Mouse (Mus musculus): ENCODE measurements around the gene Scoc. TPM values are rescaled to one million over a fixed set of nuclear protein-coding genes. Genes with fewer than 3 reads are reported as not detected.
A peak's percentile ranks its signal among the peaks of the same experiment; 100 is the strongest.

The Scoc gene
- polyA plus RNA-seq, 1 experiment from 2014 or later = 80.5 TPM

DNA sequence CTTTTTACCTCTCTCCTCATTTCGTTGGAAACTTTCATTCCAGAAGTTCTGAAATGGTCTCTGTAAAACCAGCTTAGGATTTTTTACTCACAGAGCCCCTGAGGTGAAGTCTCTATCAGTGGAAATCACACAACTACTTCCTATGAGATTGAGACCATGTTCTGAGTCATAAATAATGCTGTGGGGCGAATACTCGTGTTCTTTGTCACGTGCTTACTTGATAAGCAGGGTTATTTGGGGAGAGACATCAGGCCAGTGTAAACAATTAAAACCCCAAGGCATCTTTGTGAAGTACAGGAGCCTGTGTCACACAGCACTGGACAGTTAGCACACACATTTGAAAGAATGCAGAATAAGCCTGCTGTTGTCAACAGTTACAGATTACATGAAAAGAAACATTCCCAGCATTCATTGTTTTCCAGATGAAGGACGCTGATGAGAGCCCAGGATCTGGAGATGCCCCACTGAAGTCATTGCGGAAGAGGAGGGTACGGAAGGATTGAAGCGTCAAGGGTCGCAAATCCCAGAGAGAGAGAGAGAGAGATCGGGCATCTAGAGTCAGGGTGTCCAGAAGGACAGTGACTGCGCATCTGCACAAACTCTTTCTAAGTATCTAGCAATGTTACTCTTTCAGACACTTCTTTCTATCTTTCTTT, 32.0 kb downstream of the Scoc start:
- H3K4me2 ChIP-seq (replicated peaks; ENCODE audit: low read depth, low read length) = no peak overlapping the region
- WGBS = 58% methylated on average over 11 of the region's 11 CpGs

GRCm38 (mm10) chr8:83425202-83425601, 33.0 kb downstream of the Scoc start:
- TF ChIP-seq CTCF (IDR thresholded peaks at IDR 0.05) (no peak), EP300 (IDR thresholded peaks at IDR 0.05) (no peak)
- DNase-seq (ENCODE audit: low spot score) = no peak
- Histone ChIP-seq H3K4me2 (replicated peaks; ENCODE audit: low read depth, low read length) (no peak overlapping the region), H3K9ac (replicated peaks; ENCODE audit: low read depth) (no peak overlapping the region), H3K4me1 (ENCODE audit: insufficient read depth, low read depth, low read length) (no peaks in the 10 kb centered on the region), H3K9me3 (ENCODE audit: low read length) (no peaks in the 10 kb centered on the region), H3K27ac (ENCODE audit: low read length) (no peak overlapping the region), H3K36me3 (ENCODE audit: insufficient read depth, low read length) (no peaks in the 10 kb centered on the region), H3K4me3 (ENCODE audit: low read depth, low read length) (no peak overlapping the region), H3K27me3 (replicated peaks; ENCODE audit: insufficient read depth, low read length) (no peaks in the 10 kb centered on the region)
- WGBS = 80% methylated on average over 6 of the region's 6 CpGs
- no peak for ATAC-seq

More for the DNA sequence above, 32.0 kb downstream of the Scoc start:
- no peak for TF ChIP-seq CTCF (IDR thresholded peaks at IDR 0.05)
- no peak for TF ChIP-seq EP300 (IDR thresholded peaks at IDR 0.05)
- Histone ChIP-seq H3K27me3 (replicated peaks; ENCODE audit: insufficient read depth, low read length) (no peaks in the 10 kb centered on the region), H3K9ac (replicated peaks; ENCODE audit: low read depth) (no peak overlapping the region), H3K4me3 (ENCODE audit: low read depth, low read length) (no peak overlapping the region), H3K27ac (ENCODE audit: low read length) (no peak overlapping the region), H3K36me3 (ENCODE audit: insufficient read depth, low read length) (no peaks in the 10 kb centered on the region), H3K4me1 (ENCODE audit: insufficient read depth, low read depth, low read length) (no peaks in the 10 kb centered on the region), H3K9me3 (ENCODE audit: low read length) (no peaks in the 10 kb centered on the region)
- DNase-seq (ENCODE audit: low spot score) (no peak), ATAC-seq (no peak)

- Histone ChIP-seq H3K4me1 (ENCODE audit: insufficient read depth, low read depth, low read length) (no peaks in the 10 kb centered on the region), H3K4me3 (ENCODE audit: low read depth, low read length) (no peak overlapping the region), H3K27me3 (replicated peaks; ENCODE audit: insufficient read depth, low read length) (no peaks in the 10 kb centered on the region), H3K9ac (replicated peaks; ENCODE audit: low read depth) (no peak overlapping the region), H3K4me2 (replicated peaks; ENCODE audit: low read depth, low read length) (no peak overlapping the region), H3K27ac (ENCODE audit: low read length) (no peak overlapping the region), H3K9me3 (ENCODE audit: low read length) (no peaks in the 10 kb centered on the region), H3K36me3 (ENCODE audit: insufficient read depth, low read length) (no peaks in the 10 kb centered on the region)
- TF ChIP-seq CTCF (IDR thresholded peaks at IDR 0.05) (no peak), EP300 (IDR thresholded peaks at IDR 0.05) (no peak)
- no peak for ATAC-seq
- no peak for DNase-seq (ENCODE audit: low spot score)
- 63% methylated on average over 13 of the region's 13 CpGs for WGBS
Measured at GRCm38 (mm10) chr8:83423032-83423825, 35.0 kb downstream of the Scoc start.

DNA sequence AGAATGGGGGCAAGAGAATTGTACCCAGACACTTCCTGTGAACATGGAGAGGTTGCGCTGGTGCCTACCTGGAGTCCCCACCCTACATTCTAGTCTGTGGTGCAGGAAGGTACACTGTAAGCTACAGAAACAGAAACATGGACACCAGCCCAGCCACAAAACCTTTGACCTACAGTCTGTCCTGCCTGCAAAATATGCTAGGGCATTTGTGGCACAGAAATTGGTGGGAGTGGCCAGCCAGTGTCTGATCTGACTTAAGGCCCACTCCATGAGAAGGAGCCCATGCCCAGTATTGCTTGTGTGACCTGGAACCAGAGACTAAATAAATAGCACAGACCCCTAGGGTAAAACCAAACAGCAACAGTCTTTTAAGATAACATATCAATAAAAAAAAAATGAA, 36.8 kb downstream of the Scoc start:
- no peak for TF ChIP-seq CTCF (IDR thresholded peaks at IDR 0.05)
- TF ChIP-seq EP300 (IDR thresholded peaks at IDR 0.05) = no peak
- H3K9me3 ChIP-seq (ENCODE audit: low read length) = no peaks in the 10 kb centered on the region
- no peaks in the 10 kb centered on the region for H3K27me3 ChIP-seq (replicated peaks; ENCODE audit: insufficient read depth, low read length)
- no peak overlapping the region for H3K9ac ChIP-seq (replicated peaks; ENCODE audit: low read depth)
- ATAC-seq (no peak), DNase-seq (ENCODE audit: low spot score) (no peak)
- H3K36me3 ChIP-seq (ENCODE audit: insufficient read depth, low read length) = no peaks in the 10 kb centered on the region
- H3K27ac ChIP-seq (ENCODE audit: low read length) = no peak overlapping the region
- H3K4me3 ChIP-seq (ENCODE audit: low read depth, low read length) = no peak overlapping the region
- no peak overlapping the region for H3K4me2 ChIP-seq (replicated peaks; ENCODE audit: low read depth, low read length)
- no peaks in the 10 kb centered on the region for H3K4me1 ChIP-seq (ENCODE audit: insufficient read depth, low read depth, low read length)
- 95% methylated on average over 1 of the region's 1 CpGs for WGBS

DNA sequence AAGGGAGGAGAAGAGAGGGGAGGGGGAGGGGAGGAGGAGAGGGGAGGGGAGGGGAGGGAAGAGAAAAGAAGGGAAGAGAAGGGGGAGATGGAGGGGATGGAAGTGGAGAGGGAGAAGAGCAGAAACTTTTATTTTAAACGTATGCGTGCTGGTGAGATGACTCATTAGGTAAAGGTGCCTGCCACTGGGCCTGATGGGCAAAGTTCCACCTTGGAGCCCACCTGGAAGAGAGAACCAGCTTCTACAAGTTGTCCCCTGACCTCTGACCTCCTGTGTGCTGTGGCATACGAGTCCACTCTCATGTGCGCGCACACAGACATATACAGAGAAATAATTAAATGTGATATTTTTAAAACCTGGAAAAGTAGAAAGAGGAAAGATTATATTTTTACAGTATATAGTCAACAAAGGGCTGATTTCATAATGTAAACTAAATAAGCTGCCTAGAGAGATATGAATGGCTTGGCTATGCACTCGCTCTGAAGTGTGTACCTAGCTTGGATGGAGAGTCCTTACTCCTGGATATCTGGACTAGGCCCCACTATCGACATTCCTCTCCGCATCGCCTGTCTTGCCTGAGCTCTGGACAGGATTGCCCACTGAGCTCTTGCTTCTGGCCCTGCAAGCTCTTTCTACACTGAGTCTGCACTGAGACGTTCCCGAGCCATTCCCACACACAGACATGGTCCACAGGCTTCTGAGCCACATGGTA, 39.2 kb downstream of the Scoc start:
- Histone ChIP-seq H3K36me3 (ENCODE audit: insufficient read depth, low read length) (no peaks in the 10 kb centered on the region), H3K27me3 (replicated peaks; ENCODE audit: insufficient read depth, low read length) (no peaks in the 10 kb centered on the region), H3K9ac (replicated peaks; ENCODE audit: low read depth) (no peak overlapping the region), H3K4me2 (replicated peaks; ENCODE audit: low read depth, low read length) (no peak overlapping the region), H3K27ac (ENCODE audit: low read length) (no peak overlapping the region), H3K4me1 (ENCODE audit: insufficient read depth, low read depth, low read length) (no peaks in the 10 kb centered on the region), H3K4me3 (ENCODE audit: low read depth, low read length) (no peak overlapping the region), H3K9me3 (ENCODE audit: low read length) (no peaks in the 10 kb centered on the region)
- ATAC-seq = peak; percentile 79
- WGBS = 54% methylated on average over 11 of the region's 11 CpGs
- DNase-seq (ENCODE audit: low spot score) = peak; percentile 57
- TF ChIP-seq CTCF (IDR thresholded peaks at IDR 0.05) (no peak), EP300 (IDR thresholded peaks at IDR 0.05) (peak; percentile 72)

GRCm38 (mm10) chr8:83417970-83418369, 40.2 kb downstream of the Scoc start:
- WGBS = 47% methylated on average over 6 of the region's 6 CpGs

More at GRCm38 (mm10) chr8:83417970-83418369, 40.2 kb downstream of the Scoc start:
- no peak for TF ChIP-seq CTCF (IDR thresholded peaks at IDR 0.05)
- no peak for TF ChIP-seq EP300 (IDR thresholded peaks at IDR 0.05)
- Histone ChIP-seq H3K4me1 (ENCODE audit: insufficient read depth, low read depth, low read length) (no peaks in the 10 kb centered on the region), H3K4me3 (ENCODE audit: low read depth, low read length) (no peak overlapping the region), H3K9me3 (ENCODE audit: low read length) (no peaks in the 10 kb centered on the region), H3K4me2 (replicated peaks; ENCODE audit: low read depth, low read length) (no peak overlapping the region), H3K27ac (ENCODE audit: low read length) (no peak overlapping the region), H3K9ac (replicated peaks; ENCODE audit: low read depth) (no peak overlapping the region), H3K36me3 (ENCODE audit: insufficient read depth, low read length) (no peaks in the 10 kb centered on the region), H3K27me3 (replicated peaks; ENCODE audit: insufficient read depth, low read length) (no peaks in the 10 kb centered on the region)
- ATAC-seq = no peak
- no peak for DNase-seq (ENCODE audit: low spot score)
